ENCODE assay signal across 9 mouse cellular contexts in genomic region chr5:111877165-111877793, GRCm38 (mm10).
DNase-seq lines count a peak whose midpoint lies in the region; ATAC-seq lines count a peak whose summit lies in the region.
"Had no signal": no experiment of that assay in that cellular context is flagged by ENCODE, and none has a peak within 500 bp of the region (broad histone marks: within the 10 kb centered on the region; RNA-seq: fewer than 3 reads in every experiment).

No protein-coding gene starts in this region.

- H3K9ac ChIP-seq in embryonic facial prominence, embryonic 13.5 days = no peak overlapping the region
- 0 out of 2 replicates have a peak overlapping the region, but pooled peaks have one; percentile 27 for H3K9ac ChIP-seq in neural tube, embryonic 12.5 days

- peak overlapping the region; percentile 87 for H3K27ac ChIP-seq in embryonic facial prominence, embryonic 13.5 days
- no peak overlapping the region for H3K27ac ChIP-seq in neural tube, embryonic 12.5 days

- no peaks in the 10 kb centered on the region for H3K27me3 ChIP-seq in embryonic facial prominence, embryonic 13.5 days
- H3K27me3 ChIP-seq in neural tube, embryonic 12.5 days (replicated peaks) = no peaks in the 10 kb centered on the region

- peaks cover 42% of the 10 kb centered on the region for H3K4me1 ChIP-seq in embryonic facial prominence, embryonic 13.5 days
- H3K4me1 ChIP-seq in neural tube, embryonic 12.5 days = peaks cover 14% of the 10 kb centered on the region

- peak overlapping the region; percentile 39 for H3K4me2 ChIP-seq in embryonic facial prominence, embryonic 13.5 days
- no peak overlapping the region for H3K4me2 ChIP-seq in neural tube, embryonic 12.5 days (replicated peaks)

- ATAC-seq in embryonic facial prominence, embryonic 13.5 days (ENCODE audit: insufficient number of reproducible peaks, insufficient read depth, low FRiP score, low TSS enrichment, low read depth) = no peak; the same call in 1 of the 2 replicates
- ATAC-seq in neural tube, embryonic 12.5 days (ENCODE audit: low FRiP score, low read depth) = no peak

- H3K4me3 ChIP-seq in embryonic facial prominence, embryonic 13.5 days = no peak overlapping the region
- H3K4me3 ChIP-seq in neural tube, embryonic 12.5 days = no peak overlapping the region

- H3K36me3 ChIP-seq in embryonic facial prominence, embryonic 13.5 days = no peaks in the 10 kb centered on the region
- H3K36me3 ChIP-seq in neural tube, embryonic 12.5 days = no peaks in the 10 kb centered on the region
- H3K36me3 ChIP-seq: G1E had no signal

- peaks cover 12% of the 10 kb centered on the region for H3K9me3 ChIP-seq in embryonic facial prominence, embryonic 13.5 days
- peaks cover 15% of the 10 kb centered on the region for H3K9me3 ChIP-seq in neural tube, embryonic 12.5 days

- peak; percentile 8 for DNase-seq in kidney, postnatal 14 days
- no peak for DNase-seq in kidney, adult 11 months
- DNase-seq in heart, postnatal 4 days = peak; percentile 45
- DNase-seq in spleen, postnatal 4 days (ENCODE audit: low spot score in 2 of 2) = no peak
- DNase-seq in layer of hippocampus, postnatal 10 days (ENCODE audit: low spot score in 2 of 2) = no peak
- no peak for DNase-seq in adrenal gland, postnatal 4 days (ENCODE audit: low spot score in 2 of 2)

- WGBS in embryonic facial prominence, embryonic 13.5 days = 1% methylated on average over 8 of the region's 8 CpGs
- WGBS in neural tube, embryonic 12.5 days = 3% methylated on average over 8 of the region's 8 CpGs

Comparison
In these comparisons a context has a peak if more than half of its experiments do, and no peak if none do; other contexts are left out.
1. DNase-seq: peak in kidney, postnatal 14 days (single experiment) and heart, postnatal 4 days (single experiment); none in kidney, adult 11 months (single experiment), spleen, postnatal 4 days (0 of 2), layer of hippocampus, postnatal 10 days (0 of 2) and adrenal gland, postnatal 4 days (0 of 2).